Mouse (Mus musculus) forebrain, embryonic 14.5 days (tissue): ENCODE measurements around the gene Rbms3. TPM values are rescaled to one million over a fixed set of nuclear protein-coding genes. Genes with fewer than 3 reads are reported as not detected.
A peak's percentile ranks its signal among the peaks of the same experiment; 100 is the strongest.

ENCODE experiments used
- ATAC-seq: fragments of 200-750 bp; cut with Nextera tagmentation; 2 replicates; pipeline ENCODE4 v1.8.0; 2017; ENCODE audit warnings: mild to moderate bottlenecking, moderate library complexity
- DNase-seq: peaks from one replicate; pipeline ENCODE4 v3.0.0-alpha.2; 2015; ENCODE audit warnings: low spot score
- H3K27ac ChIP-seq: fragments of 300-500 bp; sonication (generic); 2 replicates; pipeline ENCODE4 v1.5.1; 2014; ENCODE audit warnings: low read depth, mild to moderate bottlenecking, control low read depth, low read length, moderate library complexity
- H3K27me3 ChIP-seq: fragments of 300-500 bp; sonication (generic); replicated peaks from 2 replicates; pipeline ENCODE4 v1.6.1; 2014; ENCODE audit warnings: low read length, control low read depth, mixed read lengths; ENCODE audit not compliant: control insufficient read depth, insufficient read depth
- H3K36me3 ChIP-seq: fragments of 300-500 bp; sonication (generic); 2 replicates; pipeline ENCODE4 v1.6.1; 2014; ENCODE audit warnings: low read length, control low read depth; ENCODE audit not compliant: control insufficient read depth, insufficient read depth
- H3K4me1 ChIP-seq: fragments of 300-500 bp; sonication (generic); 2 replicates; pipeline ENCODE4 v1.6.1; 2014; ENCODE audit warnings: antibody characterized with exemption, low read length, control low read depth; ENCODE audit not compliant: control insufficient read depth, insufficient read depth
- H3K4me2 ChIP-seq: fragments of 300-500 bp; sonication (generic); 2 replicates; pipeline ENCODE4 v1.6.1; 2014; ENCODE audit warnings: mild to moderate bottlenecking, control low read depth, low read length
- H3K4me3 ChIP-seq: fragments of 300-500 bp; sonication (generic); 2 replicates; pipeline ENCODE4 v1.5.1; 2014; ENCODE audit warnings: low read depth, low read length, control low read depth
- H3K9ac ChIP-seq: fragments of 300-500 bp; sonication (generic); 2 replicates; pipeline ENCODE4 v1.6.1; 2014; ENCODE audit warnings: mild to moderate bottlenecking, low read length, control low read depth, moderate library complexity
- H3K9me3 ChIP-seq: fragments of 300-500 bp; sonication (generic); replicated peaks from 2 replicates; pipeline ENCODE4 v1.6.1; 2016; ENCODE audit warnings: low read length, control low read depth, mixed read lengths; ENCODE audit not compliant: control insufficient read depth
- WGBS: fragments of 180-500 bp; shearing (Covaris S2); extraction: QIAGEN DNeasy Blood & Tissue Kit; methylation state at CpG from one replicate; pipeline ENCODE4 v1.1.7; 2014; 5-methylcytosine and 5-hydroxymethylcytosine counted together
- polyA plus RNA-seq: library from polyadenylated mRNA; unstranded; fragments of >200 nt; fragmentation: Nextera tagmentation; extraction: Ambion mirVana; gene quantifications from 2 replicates; pipeline ENCODE4 v1.2.1, GENCODE M21; 2014

Rbms3 gene
- polyA plus RNA-seq, 1 experiment from 2014 or later = 13.8 TPM

DNA sequence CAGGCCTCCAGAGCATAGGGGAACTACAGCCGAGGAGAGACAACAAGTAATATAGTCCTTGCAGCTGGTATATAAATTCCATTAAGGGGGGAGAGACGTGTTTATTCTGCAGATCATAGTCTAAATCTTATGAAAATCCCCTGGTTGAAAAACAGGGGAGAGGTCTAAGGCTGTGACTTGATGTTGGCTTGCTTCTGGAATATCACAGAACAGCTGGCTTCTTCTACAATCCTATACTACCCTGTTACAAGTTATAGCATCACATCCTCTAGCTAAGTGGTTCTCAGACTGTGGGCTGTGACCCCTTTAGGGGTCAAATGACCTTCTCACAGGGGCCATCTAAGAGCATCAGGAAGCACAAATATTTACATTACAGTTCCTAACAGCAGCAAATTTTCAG, 419.4 kb downstream of the Rbms3 start:
- H3K9me3 ChIP-seq = no peaks in the 10 kb centered on the region
- DNase-seq (no peak), ATAC-seq (no peak)
- H3K4me3 ChIP-seq = no peak overlapping the region
- no peaks in the 10 kb centered on the region for H3K27me3 ChIP-seq
- 78% methylated on average over 2 of the region's 2 CpGs for WGBS
- no peak overlapping the region for H3K4me2 ChIP-seq
- no peaks in the 10 kb centered on the region for H3K36me3 ChIP-seq
- no peak overlapping the region for H3K27ac ChIP-seq
- no peak overlapping the region for H3K9ac ChIP-seq
- H3K4me1 ChIP-seq = no peaks in the 10 kb centered on the region

DNA sequence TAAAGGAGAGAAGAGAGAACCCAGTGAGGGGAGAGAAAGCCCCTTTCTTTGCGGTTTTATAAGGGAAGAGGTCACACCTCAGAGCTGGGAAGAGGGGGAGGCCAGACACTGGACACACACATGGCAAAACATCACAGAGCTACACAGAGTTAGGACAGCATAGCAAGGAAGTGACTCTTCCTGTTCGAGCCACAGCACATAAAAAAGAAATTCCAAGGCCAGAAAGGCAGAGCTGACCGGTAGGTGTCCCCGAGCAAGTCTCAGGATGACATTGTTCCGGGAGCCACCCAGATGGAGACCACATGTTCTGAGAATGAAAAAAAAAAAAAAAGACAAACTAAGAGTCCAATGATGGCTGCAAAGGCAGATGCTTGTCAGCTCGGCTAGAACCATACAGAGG, 424.3 kb downstream of the Rbms3 start:
- H3K36me3 ChIP-seq = no peaks in the 10 kb centered on the region
- H3K4me2 ChIP-seq = no peak overlapping the region
- DNase-seq (no peak), ATAC-seq (no peak)
- no peaks in the 10 kb centered on the region for H3K9me3 ChIP-seq
- 86% methylated on average over 6 of the region's 6 CpGs for WGBS
- no peak overlapping the region for H3K4me3 ChIP-seq
- no peaks in the 10 kb centered on the region for H3K4me1 ChIP-seq
- no peak overlapping the region for H3K9ac ChIP-seq
- H3K27ac ChIP-seq = no peak overlapping the region
- no peaks in the 10 kb centered on the region for H3K27me3 ChIP-seq

DNA sequence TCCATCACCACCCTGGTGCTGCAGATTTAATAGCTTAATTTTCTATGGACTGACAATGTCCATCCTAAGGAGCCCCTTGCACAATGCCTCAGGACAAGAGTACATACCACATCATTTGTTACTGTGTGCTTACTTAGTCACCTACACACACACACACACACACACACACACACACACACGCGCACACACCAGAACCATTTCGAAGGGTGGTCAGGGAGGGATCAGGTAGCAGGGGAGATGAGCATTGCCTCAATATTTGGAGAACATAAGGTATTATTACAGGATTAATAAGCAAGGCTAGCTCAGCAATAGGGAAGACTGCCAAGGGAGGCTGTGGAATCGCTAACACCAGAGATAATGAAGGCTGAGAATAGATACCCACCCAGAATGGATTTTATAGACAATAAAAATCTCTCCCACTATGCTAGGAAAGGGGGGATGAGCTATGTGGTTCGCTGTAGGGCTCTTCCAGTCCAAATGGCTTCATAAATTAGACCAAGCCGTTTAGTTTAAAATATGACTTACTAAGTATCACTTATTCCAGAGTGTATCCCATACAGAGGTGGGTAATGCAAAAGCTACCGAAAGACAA, 429.6 kb downstream of the Rbms3 start:
- Histone ChIP-seq H3K27me3 (no peaks in the 10 kb centered on the region), H3K4me3 (no peak overlapping the region), H3K27ac (no peak overlapping the region), H3K36me3 (no peaks in the 10 kb centered on the region), H3K4me1 (no peaks in the 10 kb centered on the region), H3K4me2 (no peak overlapping the region), H3K9me3 (no peaks in the 10 kb centered on the region), H3K9ac (no peak overlapping the region)
- DNase-seq (no peak), ATAC-seq (no peak)
- WGBS = 93% methylated on average over 7 of the region's 7 CpGs

DNA sequence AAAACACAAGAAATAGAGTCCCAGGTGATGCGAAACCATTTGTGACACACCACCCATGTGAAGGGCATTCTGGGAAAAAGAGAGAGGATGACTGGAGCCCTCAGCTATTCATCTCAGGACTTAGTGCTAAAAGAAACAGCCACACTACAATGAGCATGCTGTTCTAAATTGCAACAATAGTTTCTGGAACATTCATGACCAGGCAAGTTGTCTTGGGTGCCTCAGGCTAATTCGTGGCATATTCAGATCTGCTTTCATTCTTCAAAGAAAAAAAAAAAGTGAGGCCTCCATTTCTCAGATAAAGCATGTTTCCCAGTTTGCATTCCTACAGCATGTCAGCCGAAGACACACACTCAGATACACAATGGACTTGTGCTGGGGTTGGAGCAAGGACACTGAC, 432.2 kb downstream of the Rbms3 start:
- H3K27ac ChIP-seq = no peak overlapping the region
- no peak overlapping the region for H3K9ac ChIP-seq
- WGBS = 64% methylated on average over 3 of the region's 3 CpGs
- no peaks in the 10 kb centered on the region for H3K36me3 ChIP-seq
- H3K27me3 ChIP-seq = no peaks in the 10 kb centered on the region
- no peaks in the 10 kb centered on the region for H3K9me3 ChIP-seq
- no peak for DNase-seq
- no peak overlapping the region for H3K4me2 ChIP-seq
- ATAC-seq = no peak
- no peaks in the 10 kb centered on the region for H3K4me1 ChIP-seq
- no peak overlapping the region for H3K4me3 ChIP-seq

DNA sequence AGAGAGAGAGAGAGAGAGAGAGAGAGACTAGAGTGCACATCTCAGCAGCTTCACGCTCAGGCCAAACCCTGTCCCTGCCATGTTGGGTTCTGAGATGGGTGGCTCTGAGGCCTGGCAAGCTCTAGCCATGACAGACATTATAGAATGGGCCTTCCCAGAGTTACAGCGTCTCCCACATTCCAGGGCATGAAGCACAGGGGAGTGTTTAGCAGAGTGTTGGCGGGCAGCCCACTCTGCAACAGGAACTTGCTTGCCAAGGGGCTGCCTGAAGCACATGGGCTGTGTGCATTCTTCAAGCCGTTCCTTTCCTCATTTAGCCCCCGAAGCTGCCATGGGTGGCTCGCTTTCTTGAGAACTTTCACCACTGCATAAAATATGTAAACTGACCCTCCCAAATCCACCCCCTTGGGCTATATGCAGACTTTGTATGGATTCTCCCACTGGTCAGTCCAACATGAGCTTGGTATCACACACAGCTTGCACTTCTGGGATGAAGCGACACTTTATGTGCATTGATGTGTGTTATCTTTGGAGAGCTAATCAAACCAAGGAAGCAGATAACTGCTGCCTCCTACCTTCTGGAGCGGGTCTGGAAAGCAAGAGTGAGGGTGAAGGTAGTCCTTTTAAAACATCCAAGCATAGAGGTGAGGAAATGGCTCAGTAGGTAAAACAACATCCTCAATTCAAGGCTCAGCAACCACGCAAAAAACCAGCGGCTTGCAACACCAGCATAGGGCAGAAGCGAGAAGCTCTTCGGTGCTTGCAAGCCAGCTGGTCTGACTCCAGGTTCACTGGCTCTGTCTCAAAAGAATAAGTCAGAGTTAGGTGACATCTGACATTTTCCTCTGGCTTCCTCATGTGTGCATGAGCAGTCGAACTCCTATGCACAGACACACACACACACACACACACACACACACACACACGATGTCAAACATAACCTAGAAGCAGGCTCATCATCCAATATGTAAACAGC, 436.9 kb downstream of the Rbms3 start:
- peak; percentile 85; the same call in 1 of the 2 replicates for ATAC-seq
- no peaks in the 10 kb centered on the region for H3K9me3 ChIP-seq
- H3K9ac ChIP-seq = no peak overlapping the region
- WGBS = 69% methylated on average over 14 of the region's 14 CpGs
- H3K4me2 ChIP-seq = no peak overlapping the region
- peak; percentile 85 for DNase-seq
- H3K27me3 ChIP-seq = no peaks in the 10 kb centered on the region
- H3K27ac ChIP-seq = no peak overlapping the region
- H3K36me3 ChIP-seq = no peaks in the 10 kb centered on the region
- no peak overlapping the region for H3K4me3 ChIP-seq
- H3K4me1 ChIP-seq = no peaks in the 10 kb centered on the region

DNA sequence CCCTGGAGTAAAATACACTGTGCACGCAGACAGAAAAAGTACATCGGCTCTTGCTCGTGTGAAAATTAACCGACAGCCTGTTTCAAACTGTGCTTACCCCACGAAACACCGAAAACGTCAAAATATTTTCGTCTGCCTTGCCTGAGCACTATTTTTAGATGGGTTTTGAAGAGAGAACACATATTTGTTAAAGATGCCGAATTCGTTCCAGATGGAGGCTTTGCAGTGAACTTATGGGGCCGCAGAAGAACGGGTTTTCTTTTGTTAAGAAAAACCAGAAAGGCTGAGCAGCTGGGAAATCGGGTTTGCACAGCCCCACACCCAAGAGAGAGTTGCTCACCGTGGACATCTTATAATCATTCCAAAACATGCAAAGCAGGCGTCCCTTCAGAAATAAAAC, 437.6 kb downstream of the Rbms3 start:
- 61% methylated on average over 15 of the region's 15 CpGs for WGBS
- no peak overlapping the region for H3K4me3 ChIP-seq
- no peak overlapping the region for H3K9ac ChIP-seq
- H3K4me2 ChIP-seq = no peak overlapping the region
- H3K27ac ChIP-seq = no peak overlapping the region
- DNase-seq = peak; percentile 78
- H3K9me3 ChIP-seq = no peaks in the 10 kb centered on the region
- peak; percentile 29; the same call in 1 of the 2 replicates for ATAC-seq
- H3K4me1 ChIP-seq = no peaks in the 10 kb centered on the region
- no peaks in the 10 kb centered on the region for H3K27me3 ChIP-seq
- H3K36me3 ChIP-seq = no peaks in the 10 kb centered on the region

DNA sequence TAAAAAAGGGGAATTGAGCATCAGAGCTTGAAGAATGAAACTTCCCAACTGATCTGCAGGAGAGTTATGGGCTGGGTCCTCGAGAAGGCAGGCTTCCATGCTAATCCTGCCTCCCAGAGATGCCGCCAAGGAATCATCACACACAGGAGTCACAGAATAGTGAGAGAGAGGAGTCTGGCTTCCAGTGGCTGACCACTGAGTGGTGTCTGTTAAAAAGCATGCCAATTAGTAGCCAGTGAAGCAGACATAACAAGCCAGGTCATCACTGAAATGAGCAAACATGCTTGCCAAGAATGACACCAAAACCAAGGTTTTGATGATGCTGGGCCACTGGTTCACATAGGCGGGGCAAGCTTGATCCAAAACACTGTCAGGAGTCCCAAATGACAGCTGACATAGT, 441.3 kb downstream of the Rbms3 start:
- H3K27me3 ChIP-seq = no peaks in the 10 kb centered on the region
- no peaks in the 10 kb centered on the region for H3K36me3 ChIP-seq
- ATAC-seq (no peak), DNase-seq (no peak)
- H3K27ac ChIP-seq = no peak overlapping the region
- no peak overlapping the region for H3K4me3 ChIP-seq
- H3K9me3 ChIP-seq = no peaks in the 10 kb centered on the region
- 61% methylated on average over 3 of the region's 3 CpGs for WGBS
- H3K4me1 ChIP-seq = no peaks in the 10 kb centered on the region
- H3K4me2 ChIP-seq = no peak overlapping the region
- no peak overlapping the region for H3K9ac ChIP-seq

DNA sequence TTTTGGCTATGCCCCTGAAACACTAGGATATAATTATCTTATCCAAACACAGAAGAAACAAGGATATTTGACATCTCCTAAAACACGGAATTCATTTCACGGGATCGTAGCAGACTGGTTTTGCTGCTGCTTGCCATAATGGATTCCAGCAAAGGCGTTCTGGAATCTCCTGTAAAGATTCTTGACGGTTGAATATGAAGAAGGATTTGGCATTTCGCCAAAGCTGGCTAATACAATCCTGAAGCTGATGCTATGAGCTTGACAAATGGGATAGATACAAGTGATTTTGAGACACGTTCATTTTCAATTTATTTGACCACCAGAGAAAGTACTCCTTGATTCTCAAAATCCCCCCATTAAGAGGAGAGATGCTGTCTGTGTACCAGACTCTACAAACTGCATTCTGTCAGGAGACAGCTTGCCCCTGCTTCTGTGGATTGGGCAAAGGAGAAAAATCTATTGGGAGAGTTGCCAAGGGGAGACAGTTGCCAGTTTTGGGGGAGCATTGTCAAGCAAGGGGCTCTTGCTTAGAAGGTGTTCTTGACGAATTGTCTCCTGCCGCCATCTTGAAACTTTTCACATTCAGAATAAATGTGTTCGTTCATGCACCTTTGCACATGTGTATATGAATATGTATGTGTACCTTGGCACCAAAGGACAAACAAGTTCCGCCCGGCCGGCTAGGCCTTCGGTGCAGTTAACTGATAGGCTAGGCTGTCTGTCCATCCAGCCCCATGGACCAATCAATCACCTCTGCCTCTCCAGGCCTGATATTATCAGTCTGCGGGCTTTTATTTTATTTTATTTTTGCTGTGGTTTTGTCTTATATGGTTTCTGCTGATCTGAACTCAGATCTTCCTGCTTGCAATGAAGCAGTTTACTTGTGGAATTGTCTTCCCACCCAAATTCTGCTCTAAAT, 442.3 kb downstream of the Rbms3 start:
- DNase-seq = peak; percentile 39
- WGBS = 83% methylated on average over 15 of the region's 15 CpGs
- Histone ChIP-seq H3K9ac (no peak overlapping the region), H3K9me3 (no peaks in the 10 kb centered on the region), H3K27ac (no peak overlapping the region), H3K4me1 (no peaks in the 10 kb centered on the region), H3K4me2 (no peak overlapping the region), H3K27me3 (no peaks in the 10 kb centered on the region), H3K4me3 (no peak overlapping the region), H3K36me3 (no peaks in the 10 kb centered on the region)
- ATAC-seq = no peak
